Mouse (Mus musculus) liver, adult (tissue): ENCODE measurements around the gene Pgap3.

Experiments used
- GATA4 ChIP-seq: IDR thresholded peaks from 2 replicates; pipeline ENCODE4 v1.6.1; 2014; ENCODE audit warnings: mild to moderate bottlenecking, low read length; ENCODE audit not compliant: insufficient replicate concordance

Pgap3 gene

GRCm38 (mm10) chr11:98339679-98340287 is 60.5 kb downstream of the Pgap3 start:
- TF ChIP-seq GATA4, result no peak

GRCm38 (mm10) chr11:98339071-98339501 is 61.2 kb downstream of the Pgap3 start:
- no peak for TF ChIP-seq GATA4
